Mouse (Mus musculus) right cerebral cortex, adult 2 months (tissue): Measurements from ENCODE around the gene Tnrc6b.

Experiments used
- DNase-seq, 2 experiments: peaks; one replicate each; pipeline ENCODE4 v3.0.0; 2021 to 2022; ENCODE audit warnings: low spot score in 2 of 2

Gene Tnrc6b

DNA sequence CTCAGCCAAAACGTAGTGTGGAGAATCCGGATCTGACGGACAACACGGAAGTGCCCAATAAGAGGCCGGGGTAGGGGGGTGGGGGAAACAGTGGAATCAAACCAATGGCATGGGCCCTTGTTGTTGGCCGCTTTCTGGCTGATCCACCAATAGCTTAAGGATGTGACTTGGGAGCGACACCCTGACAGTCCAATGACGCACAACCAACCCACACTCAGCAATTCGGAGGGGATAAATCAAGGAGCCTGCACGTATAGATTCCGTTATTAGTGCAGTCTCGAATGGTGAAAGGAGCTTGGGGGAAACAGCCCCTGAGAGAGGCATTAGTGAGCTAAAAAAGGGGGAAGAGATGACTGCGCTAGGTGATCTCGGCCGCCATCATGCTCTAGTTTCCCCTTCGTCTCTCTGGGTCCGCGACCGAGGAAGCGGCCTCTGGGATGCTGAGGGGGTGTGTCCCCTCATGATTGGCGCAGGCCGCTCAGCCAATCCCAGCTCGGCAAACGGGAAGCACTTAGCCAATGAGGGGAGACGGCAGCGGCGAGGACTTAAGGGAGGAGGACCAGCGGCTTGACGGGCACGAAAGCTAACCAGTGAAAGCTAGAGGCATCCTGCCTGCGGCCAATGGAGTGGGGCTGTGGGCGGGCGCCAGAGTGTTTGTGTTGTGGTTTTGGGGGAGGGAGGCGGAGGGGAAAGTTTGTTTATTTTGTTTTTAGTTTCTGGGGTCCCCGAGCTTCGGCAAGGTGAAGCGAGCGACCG is at the start of gene Tnrc6b:
Gene Tnrc6b, plus strand, starts transcription at position 706 of the 756 bp plus-strand sequence.
- DNase-seq, result peak; percentile 99

DNA sequence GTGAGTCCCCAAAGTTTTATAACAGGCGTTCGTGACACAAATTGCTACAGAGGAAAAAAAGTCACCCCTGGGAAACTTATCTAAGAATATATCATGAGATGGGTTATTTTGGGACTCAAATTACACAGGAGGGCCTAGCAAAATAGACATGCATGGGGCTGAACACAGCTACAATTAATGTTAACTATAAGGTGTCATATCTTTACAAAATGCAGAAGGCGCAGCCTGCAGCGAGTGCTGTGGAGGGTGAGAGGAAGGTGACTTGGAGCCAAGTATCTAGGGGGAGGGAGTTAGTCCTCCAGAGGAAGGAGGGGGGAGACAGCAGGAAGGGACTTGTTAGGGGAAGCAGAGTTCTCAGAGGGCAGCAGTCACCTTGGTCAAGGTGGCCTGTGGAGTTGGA is 46.7 kb upstream of the Tnrc6b start:
- DNase-seq, result no peak

GRCm38 (mm10) chr15:80671295-80672252 is 39.5 kb upstream of the Tnrc6b start, which contains the start of gene Fam83f:
TSS of gene Fam83f (plus strand) at chr15:80671847.
- no peak for DNase-seq

DNA sequence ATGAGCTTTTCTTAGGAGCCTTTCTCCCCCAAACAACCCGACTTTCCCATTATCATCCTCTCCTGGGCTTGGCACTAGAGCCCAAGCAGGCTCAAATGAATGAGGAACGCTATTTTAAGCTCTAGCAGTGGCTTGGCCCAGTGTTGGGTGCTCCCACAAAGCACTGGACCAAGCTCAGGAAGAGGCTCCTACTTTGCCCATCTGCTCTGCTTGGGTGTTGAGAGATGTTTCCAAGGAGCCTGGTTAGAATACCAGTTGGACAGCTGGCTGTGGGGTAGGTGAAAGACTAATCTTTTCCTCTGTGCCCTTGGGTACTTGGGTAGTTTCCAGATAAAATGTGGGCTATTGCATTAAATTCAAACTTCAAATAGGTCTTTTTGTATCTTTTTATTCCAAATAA is 38.3 kb upstream of the Tnrc6b start:
- no peak for DNase-seq

DNA sequence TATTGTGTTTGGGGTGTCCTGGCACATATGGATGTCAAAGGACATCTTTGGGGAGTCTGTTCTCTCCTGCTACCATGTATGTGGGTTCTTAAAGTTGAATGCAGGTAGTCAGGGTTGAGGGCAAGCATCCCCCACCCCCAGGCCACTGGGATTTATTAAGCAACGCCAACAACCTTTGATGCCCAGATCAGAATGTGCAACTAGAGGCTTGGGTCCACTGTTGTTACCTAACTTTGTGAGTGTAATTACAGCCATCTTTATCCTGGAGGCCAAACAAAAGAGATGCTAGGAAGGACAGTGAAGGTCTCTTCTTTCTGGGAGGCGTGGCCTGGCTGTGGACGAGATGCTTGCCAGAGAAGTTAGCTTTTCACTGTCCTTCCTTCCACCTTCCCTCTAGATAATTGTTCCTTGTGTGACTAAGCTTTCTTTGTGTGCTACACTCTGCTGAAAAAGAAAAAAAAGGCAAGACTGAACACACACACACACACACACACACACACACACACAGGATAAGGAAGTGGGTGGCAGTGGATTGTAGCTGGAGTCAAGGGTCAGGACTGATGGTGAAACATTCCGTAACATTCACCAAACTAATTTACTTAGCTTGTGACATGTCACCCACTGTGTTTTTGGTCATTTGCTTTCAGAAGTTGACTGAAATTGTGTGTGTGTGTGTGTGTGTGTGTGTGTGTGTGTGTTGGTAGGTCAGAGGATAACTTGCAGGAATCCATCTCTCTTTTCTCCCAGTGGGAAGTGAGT is 37.6 kb upstream of the Tnrc6b start:
- no peak for DNase-seq

DNA sequence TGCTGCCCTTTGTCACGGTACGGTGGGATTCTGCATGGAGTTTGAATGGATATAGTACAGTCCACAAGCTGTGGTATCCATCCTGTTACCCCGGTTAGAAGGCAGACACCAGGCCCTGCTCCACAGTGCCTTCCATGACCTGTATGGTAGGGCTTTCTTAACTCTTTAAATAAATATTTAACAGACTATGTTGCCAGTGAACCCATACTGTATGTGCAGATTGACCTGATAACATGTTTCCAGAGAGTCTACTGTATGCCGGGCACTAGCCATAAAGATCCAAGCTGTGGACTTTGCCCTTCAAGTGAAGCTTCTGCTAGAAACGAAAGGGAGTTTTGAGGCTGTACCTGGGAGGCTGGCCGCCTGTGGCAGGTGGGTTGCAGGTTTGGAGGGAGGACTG is 36.4 kb upstream of the Tnrc6b start:
- DNase-seq, result no peak

DNA sequence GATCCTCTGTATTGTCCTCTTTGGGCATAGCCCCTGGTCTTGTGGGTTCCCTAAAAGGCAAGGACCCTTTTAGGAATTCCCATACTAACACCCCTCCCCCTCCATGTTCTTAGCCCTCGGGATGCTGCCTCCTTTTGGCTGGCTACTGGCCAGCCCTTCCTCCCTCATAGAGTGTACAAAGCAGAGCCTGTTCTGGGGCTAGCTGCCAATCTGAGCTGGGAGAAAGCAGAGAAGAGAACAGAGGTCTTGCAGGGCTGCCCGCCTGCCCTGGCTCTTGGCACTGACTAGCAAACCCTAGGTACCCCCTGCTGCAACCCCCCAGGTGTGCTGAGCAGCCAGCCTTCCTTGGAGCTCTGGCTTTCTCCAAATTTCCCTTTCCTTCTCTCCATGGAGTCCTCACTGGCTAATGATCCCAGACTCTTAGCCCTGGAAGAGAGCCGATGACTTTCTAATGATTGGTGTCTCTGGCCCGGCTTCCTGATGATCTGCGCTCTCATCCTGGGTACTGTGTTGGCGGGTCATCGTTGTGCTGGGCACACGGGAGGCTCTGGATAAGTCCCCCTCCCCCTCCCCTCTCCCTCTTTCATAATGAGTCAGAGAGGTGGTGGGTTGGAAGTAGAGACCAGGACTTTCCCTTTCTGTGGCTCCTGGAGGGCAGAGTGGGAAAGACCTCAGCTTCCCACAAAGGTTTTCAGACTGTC is 31.4 kb upstream of the Tnrc6b start:
- peak in 1 of 2 experiments; percentile 43 for DNase-seq

GRCm38 (mm10) chr15:80680347-80681030 is 30.6 kb upstream of the Tnrc6b start:
- no peak for DNase-seq

DNA sequence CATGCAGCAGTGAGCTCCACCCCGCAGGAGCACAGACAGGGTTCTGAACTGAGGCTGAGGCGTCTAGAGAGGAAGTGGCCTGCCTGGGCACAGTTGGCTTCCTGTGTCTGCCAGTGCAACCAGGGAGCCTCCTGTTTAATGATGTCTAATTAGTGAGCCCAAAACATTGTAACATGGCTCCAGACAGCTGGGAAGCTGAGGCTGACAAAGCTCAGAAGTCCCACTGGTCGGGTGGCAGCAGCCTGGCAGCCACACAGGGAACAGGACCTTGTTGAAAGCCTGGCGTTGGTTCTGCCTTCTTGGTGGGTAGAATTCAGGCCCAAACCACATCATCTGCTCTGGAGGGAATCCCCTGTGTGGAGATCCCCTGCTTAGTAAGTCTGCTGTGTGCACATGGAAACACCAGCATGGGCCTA is 29.6 kb upstream of the Tnrc6b start:
- no peak for DNase-seq

- no peak for DNase-seq
Measured at GRCm38 (mm10) chr15:80682343-80682742, 28.8 kb upstream of the Tnrc6b start.

- DNase-seq, result no peak
Measured at GRCm38 (mm10) chr15:80683151-80683550, 28.0 kb upstream of the Tnrc6b start.

DNA sequence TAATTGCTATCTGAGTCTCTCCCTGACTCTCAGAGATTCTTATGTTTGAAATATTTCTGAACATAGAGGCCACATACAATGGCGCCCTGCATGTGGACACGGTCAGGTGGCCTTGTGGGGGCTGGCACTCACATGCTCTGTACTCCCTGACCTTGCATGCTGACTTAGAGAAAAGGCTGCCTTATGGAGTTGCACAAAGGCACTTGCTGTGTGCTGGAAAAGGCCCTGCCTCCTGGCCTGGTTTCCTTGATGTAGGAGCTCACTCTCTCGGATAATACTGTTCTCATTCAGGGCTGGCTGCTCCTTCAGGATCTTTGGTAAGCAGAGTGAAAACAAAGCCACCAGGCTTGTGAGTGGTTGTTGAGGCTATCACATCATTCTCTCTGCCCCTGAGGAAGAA is 27.1 kb upstream of the Tnrc6b start:
- DNase-seq, result peak in 1 of 2 experiments; percentile 22

DNA sequence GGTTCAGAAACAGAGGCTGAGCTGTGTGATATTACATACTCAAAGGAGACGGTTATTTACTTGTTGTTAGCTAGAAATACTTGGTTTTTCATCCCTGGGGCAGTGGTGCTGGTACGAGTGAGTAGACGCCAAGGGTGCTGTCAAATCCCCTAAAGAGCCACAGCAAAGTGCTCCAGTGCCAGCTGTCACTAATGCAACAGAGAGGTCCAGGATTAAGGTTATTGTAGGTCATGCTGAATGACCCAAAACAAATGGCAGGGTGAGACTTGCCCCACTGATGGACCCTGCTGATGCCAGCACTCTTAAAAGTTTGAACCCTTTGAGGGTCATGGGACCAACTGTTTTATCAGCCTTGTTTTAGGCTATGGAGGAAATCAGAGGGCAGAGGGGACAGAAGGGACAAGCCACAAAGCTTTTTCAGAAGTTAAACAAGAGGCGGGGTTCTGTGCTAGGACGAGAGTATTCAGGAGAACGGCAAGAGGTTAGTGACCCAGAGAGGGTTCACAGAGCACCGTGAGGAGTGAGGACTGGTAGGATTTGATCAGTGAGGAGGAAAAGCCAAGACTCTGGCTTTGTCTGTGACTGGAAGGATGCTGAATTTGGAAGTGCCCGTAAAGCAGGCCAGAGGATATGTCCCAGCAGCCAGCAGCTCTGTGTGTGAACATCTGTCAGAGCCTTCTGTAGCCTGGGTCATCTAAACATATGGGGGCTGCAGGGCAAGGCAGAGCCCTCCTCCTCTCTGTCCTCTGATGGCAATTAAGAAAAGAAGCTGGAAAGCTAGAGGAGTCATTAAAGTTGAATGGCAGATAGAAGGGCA is 26.1 kb upstream of the Tnrc6b start:
- no peak for DNase-seq

- peak in 1 of 2 experiments; percentile 15 for DNase-seq
Measured at GRCm38 (mm10) chr15:80685603-80685895, 25.6 kb upstream of the Tnrc6b start.

- DNase-seq, result no peak
Measured at GRCm38 (mm10) chr15:80688536-80688935, 22.6 kb upstream of the Tnrc6b start.

- no peak for DNase-seq
Measured at GRCm38 (mm10) chr15:80693492-80693891, 17.6 kb upstream of the Tnrc6b start.

DNA sequence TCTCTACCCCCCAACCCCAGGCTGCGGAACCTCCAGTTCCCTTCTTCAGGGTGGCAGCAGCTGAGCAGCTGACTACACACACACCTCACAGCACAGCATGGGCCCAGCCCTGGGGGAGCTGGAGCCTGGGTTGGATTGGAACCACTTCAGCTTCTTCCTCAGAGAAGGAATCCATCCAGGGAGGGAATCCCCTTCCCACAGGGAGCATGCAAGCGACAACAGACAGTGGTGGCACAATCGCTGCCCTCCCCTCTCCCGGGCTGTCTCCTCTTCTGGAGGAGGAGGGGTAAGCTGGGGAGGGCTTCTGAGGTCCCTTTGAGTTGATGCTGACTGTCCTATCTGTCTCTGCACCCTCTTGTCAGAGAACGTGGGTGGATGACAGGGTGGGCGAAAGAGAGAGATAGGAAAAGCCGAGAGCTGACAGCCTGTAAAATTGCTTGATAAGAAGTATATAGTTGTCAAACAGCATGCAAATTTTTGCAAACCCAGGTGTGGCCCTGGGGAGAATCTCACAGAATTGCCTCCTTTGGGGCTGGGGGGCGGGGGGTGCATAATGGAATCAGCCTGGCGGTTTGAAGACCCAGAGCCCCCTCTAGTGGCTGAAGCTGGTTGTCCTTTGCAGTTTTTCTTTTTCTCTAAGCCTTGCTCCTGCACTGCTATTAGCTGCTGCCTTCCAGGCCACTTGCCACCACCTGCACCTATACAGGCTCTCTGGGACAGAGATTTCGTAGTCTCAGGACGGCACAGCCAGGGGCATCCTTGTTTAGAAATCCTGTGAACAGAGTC is 16.8 kb upstream of the Tnrc6b start:
- peak; percentile 85 to 87 for DNase-seq

GRCm38 (mm10) chr15:80697564-80697963 is 13.5 kb upstream of the Tnrc6b start:
- no peak for DNase-seq
